Mouse (Mus musculus): ENCODE measurements around the gene Ankrd66. TPM values are rescaled to one million over a fixed set of nuclear protein-coding genes. Genes with fewer than 3 reads are reported as not detected.
"Not testable (repeated sequence)": the region's sequence is repeated elsewhere in the genome, so short reads cannot be mapped to it uniquely, and the experiment has no call there.

The Ankrd66 gene
- polyA plus RNA-seq, 1 experiment from 2014 or later, result not detected

GRCm38 (mm10) chr17:43501223-43501622, 42.2 kb downstream of the Ankrd66 start:
- Histone ChIP-seq H3K27ac (replicated peaks) (no peak overlapping the region), H3K4me3 (replicated peaks) (no peak overlapping the region), H3K9me3 (replicated peaks) (no peaks in the 10 kb centered on the region), H3K4me1 (replicated peaks) (no peaks in the 10 kb centered on the region), H3K4me2 (no peak overlapping the region), H3K27me3 (no peaks in the 10 kb centered on the region), H3K36me3 (replicated peaks) (no peaks in the 10 kb centered on the region), H3K9ac (no peak overlapping the region)
- WGBS (ENCODE audit: insufficient replicate concordance), result 14% methylated on average over 3 of the region's 3 CpGs
- no peak for ATAC-seq (ENCODE audit: insufficient read depth)

GRCm38 (mm10) chr17:43500513-43500912, 42.9 kb downstream of the Ankrd66 start:
- Histone ChIP-seq H3K27me3 (no peaks in the 10 kb centered on the region), H3K9ac (no peak overlapping the region), H3K4me3 (replicated peaks) (no peak overlapping the region), H3K36me3 (replicated peaks) (no peaks in the 10 kb centered on the region), H3K9me3 (replicated peaks) (no peaks in the 10 kb centered on the region), H3K27ac (replicated peaks) (no peak overlapping the region), H3K4me1 (replicated peaks) (0 out of 2 replicates have a peak, but pooled peaks cover 4% of the 10 kb centered on the region), H3K4me2 (no peak overlapping the region)
- WGBS (ENCODE audit: insufficient replicate concordance), result 50% methylated on average over 1 of the region's 1 CpGs
- no peak for ATAC-seq (ENCODE audit: insufficient read depth)

DNA sequence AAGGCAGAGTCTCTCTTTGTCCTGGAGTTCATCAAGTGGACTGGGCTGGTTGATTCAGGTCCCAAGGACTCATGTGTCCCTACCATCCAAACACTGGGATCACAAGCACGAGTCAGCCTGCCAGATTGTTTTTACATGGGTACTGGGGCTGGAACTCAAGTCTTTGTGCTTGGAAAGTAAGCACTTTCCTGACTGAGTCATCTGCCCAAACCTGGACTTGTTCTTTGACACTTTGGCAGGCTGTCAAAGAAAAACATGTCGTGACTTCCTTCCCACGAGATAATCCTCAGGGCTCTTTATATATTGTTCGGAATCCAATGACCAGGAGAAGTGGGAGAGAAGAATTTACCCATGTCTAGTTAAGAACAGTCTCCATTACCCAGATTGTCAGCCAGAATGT, 45.9 kb downstream of the Ankrd66 start:
- H3K9ac ChIP-seq, result no peak overlapping the region
- H3K4me1 ChIP-seq (replicated peaks), result peaks cover 4% of the 10 kb centered on the region; the same call in 1 of the 2 replicates
- no peak for ATAC-seq (ENCODE audit: insufficient read depth)
- 48% methylated on average over 4 of the region's 4 CpGs for WGBS (ENCODE audit: insufficient replicate concordance)
- H3K4me3 ChIP-seq (replicated peaks), result no peak overlapping the region
- H3K27me3 ChIP-seq, result no peaks in the 10 kb centered on the region
- no peak overlapping the region for H3K4me2 ChIP-seq
- no peaks in the 10 kb centered on the region for H3K36me3 ChIP-seq (replicated peaks)
- H3K9me3 ChIP-seq (replicated peaks), result no peaks in the 10 kb centered on the region
- no peak overlapping the region for H3K27ac ChIP-seq (replicated peaks)

GRCm38 (mm10) chr17:43495502-43495901, 47.9 kb downstream of the Ankrd66 start:
- no peaks in the 10 kb centered on the region for H3K9me3 ChIP-seq (replicated peaks)
- no peak overlapping the region for H3K9ac ChIP-seq
- H3K27me3 ChIP-seq, result no peaks in the 10 kb centered on the region
- no peaks in the 10 kb centered on the region for H3K36me3 ChIP-seq (replicated peaks)
- peaks cover 4% of the 10 kb centered on the region; the same call in 1 of the 2 replicates for H3K4me1 ChIP-seq (replicated peaks)
- no peak overlapping the region for H3K4me3 ChIP-seq (replicated peaks)
- 50% methylated on average over 5 of the region's 5 CpGs for WGBS (ENCODE audit: insufficient replicate concordance)
- H3K27ac ChIP-seq (replicated peaks), result no peak overlapping the region
- ATAC-seq (ENCODE audit: insufficient read depth), result no peak
- H3K4me2 ChIP-seq, result no peak overlapping the region

DNA sequence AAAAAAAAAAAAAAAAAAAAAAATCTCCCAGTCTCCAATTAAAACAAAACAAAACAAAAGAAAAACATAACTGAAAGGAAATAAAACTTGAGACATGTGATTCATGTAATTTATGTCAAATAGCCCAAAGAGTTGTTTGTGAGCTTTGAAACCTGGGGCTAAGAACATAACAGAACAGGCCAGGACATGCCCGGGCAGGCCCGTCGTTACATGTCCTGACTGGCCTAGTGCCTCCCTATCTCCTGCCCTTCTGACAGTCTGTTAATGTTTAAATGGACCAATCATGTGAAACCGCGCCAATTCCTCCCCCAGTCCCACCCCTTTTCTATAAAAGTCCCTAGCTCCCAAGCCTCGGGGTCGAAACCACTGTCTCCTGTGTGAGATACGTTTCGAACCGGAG, 53.1 kb downstream of the Ankrd66 start:
- H3K9me3 ChIP-seq (replicated peaks); H3K27ac ChIP-seq (replicated peaks); H3K27me3 ChIP-seq; H3K36me3 ChIP-seq (replicated peaks); H3K4me1 ChIP-seq (replicated peaks); H3K9ac ChIP-seq; H3K4me3 ChIP-seq (replicated peaks); H3K4me2 ChIP-seq; ATAC-seq (ENCODE audit: insufficient read depth): not testable (repeated sequence)
- WGBS (ENCODE audit: insufficient replicate concordance), result 87% methylated on average over 10 of the region's 10 CpGs

GRCm38 (mm10) chr17:43488439-43489151, 54.8 kb downstream of the Ankrd66 start:
- Histone ChIP-seq H3K27ac (replicated peaks) (no peak overlapping the region), H3K9me3 (replicated peaks) (no peaks in the 10 kb centered on the region), H3K27me3 (no peaks in the 10 kb centered on the region), H3K36me3 (replicated peaks) (no peaks in the 10 kb centered on the region), H3K4me3 (replicated peaks) (no peak overlapping the region), H3K9ac (no peak overlapping the region), H3K4me2 (no peak overlapping the region), H3K4me1 (replicated peaks) (no peaks in the 10 kb centered on the region)
- ATAC-seq (ENCODE audit: insufficient read depth), result no peak
- 69% methylated on average over 2 of the region's 2 CpGs for WGBS (ENCODE audit: insufficient replicate concordance)

GRCm38 (mm10) chr17:43485982-43486381, 57.5 kb downstream of the Ankrd66 start:
- no peak for ATAC-seq (ENCODE audit: insufficient read depth)
- Histone ChIP-seq H3K36me3 (replicated peaks) (no peaks in the 10 kb centered on the region), H3K9ac (no peak overlapping the region), H3K9me3 (replicated peaks) (no peaks in the 10 kb centered on the region), H3K27ac (replicated peaks) (no peak overlapping the region), H3K4me1 (replicated peaks) (no peaks in the 10 kb centered on the region), H3K27me3 (no peaks in the 10 kb centered on the region), H3K4me2 (no peak overlapping the region), H3K4me3 (replicated peaks) (no peak overlapping the region)
- 61% methylated on average over 3 of the region's 3 CpGs for WGBS (ENCODE audit: insufficient replicate concordance)

Other genes starting within 250 kb of the Ankrd66 start
- 2.6 and 3.0 TPM in 2 replicates for gene Adgrf5, start 183.2 kb downstream of the Ankrd66 start, polyA plus RNA-seq (2015; fragmentation: Nextera tagmentation; extraction: Ambion mirVana)
- gene Mep1a, start 40.8 kb downstream of the Ankrd66 start, polyA plus RNA-seq (2015; fragmentation: Nextera tagmentation; extraction: Ambion mirVana), result 0.03 and 0.08 TPM in 2 replicates
- gene Pla2g7, start 24.5 kb upstream of the Ankrd66 start, polyA plus RNA-seq (2015; fragmentation: Nextera tagmentation; extraction: Ambion mirVana), result 22.6 and 28.1 TPM in 2 replicates
- not detected in 2 replicates for gene Tdrd6, start 86.7 kb upstream of the Ankrd66 start, polyA plus RNA-seq (2015; fragmentation: Nextera tagmentation; extraction: Ambion mirVana)
- gene Slc25a27, start 123.6 kb upstream of the Ankrd66 start, polyA plus RNA-seq (2015; fragmentation: Nextera tagmentation; extraction: Ambion mirVana), result 1.4 and 1.6 TPM in 2 replicates
- gene Cyp39a1, start 123.8 kb upstream of the Ankrd66 start, polyA plus RNA-seq (2015; fragmentation: Nextera tagmentation; extraction: Ambion mirVana), result 9.6 and 10.2 TPM in 2 replicates